Mouse (Mus musculus) left cerebral cortex, postnatal 14 days (tissue): ENCODE data around the gene Srgap3. TPM values are rescaled to one million over a fixed set of nuclear protein-coding genes. Genes with fewer than 3 reads are reported as not detected.

ENCODE experiments used
- total RNA-seq, 2 experiments: library from RNA; stranded (reverse); gene quantifications; 2 replicates each; pipeline ENCODE4 v1.2.3; 2021

Srgap3 gene
- total RNA-seq, 2 experiments from 2014 or later: 212 to 222 TPM

Other genes with a start within 250 kb of the Srgap3 start
- gene Thumpd3, start 99.0 kb upstream of the Srgap3 start, total RNA-seq: 10 to 100 TPM; 29.2 to 29.7 TPM
- 100 to 1,000 TPM; 131 TPM for gene Setd5, start 130.1 kb upstream of the Srgap3 start, total RNA-seq
- 10 to 100 TPM; 98.3 to 98.4 TPM for gene Lhfpl4, start 248.1 kb upstream of the Srgap3 start, total RNA-seq